Mouse (Mus musculus) right cerebral cortex, postnatal 14 days (tissue): Measurements from ENCODE around the gene Cish.
A peak's percentile ranks its signal among the peaks of the same experiment; 100 is the strongest.

Experiments
- DNase-seq: peaks from one replicate; pipeline ENCODE4 v3.0.0; 2022

Cish gene

GRCm38 (mm10) chr9:107296016-107296040 lies at the start of gene Cish:
Gene Cish, plus strand, starts transcription at chr9:107296026.
- DNase-seq: no peak

- no peak for DNase-seq
These were observed 49.7 kb upstream of the Cish start for GRCm38 (mm10) chr9:107246170-107246569.

GRCm38 (mm10) chr9:107249154-107249553 lies 46.7 kb upstream of the Cish start:
- DNase-seq: no peak

- DNase-seq: no peak
These were observed 45.1 kb upstream of the Cish start for GRCm38 (mm10) chr9:107250416-107251337.

- DNase-seq: peak; percentile 87
These were observed 43.7 kb upstream of the Cish start for GRCm38 (mm10) chr9:107252164-107252563.

- DNase-seq: peak; percentile 73
These were observed 41.4 kb upstream of the Cish start for GRCm38 (mm10) chr9:107254476-107254875.

GRCm38 (mm10) chr9:107254925-107255324 lies 40.9 kb upstream of the Cish start:
- no peak for DNase-seq

- DNase-seq: no peak
These were observed 40.2 kb upstream of the Cish start for GRCm38 (mm10) chr9:107255596-107255995.

GRCm38 (mm10) chr9:107259571-107259970 lies 36.3 kb upstream of the Cish start:
- DNase-seq: peak; percentile 59

GRCm38 (mm10) chr9:107260429-107260828 lies 35.4 kb upstream of the Cish start:
- DNase-seq: no peak

- no peak for DNase-seq
These were observed 35.0 kb upstream of the Cish start for GRCm38 (mm10) chr9:107260836-107261235.

GRCm38 (mm10) chr9:107261792-107262191 lies 34.0 kb upstream of the Cish start:
- DNase-seq: no peak

GRCm38 (mm10) chr9:107262375-107262774 lies 33.5 kb upstream of the Cish start:
- DNase-seq: no peak

- DNase-seq: no peak
These were observed 31.9 kb upstream of the Cish start for GRCm38 (mm10) chr9:107263912-107264311.

- DNase-seq: no peak
These were observed 31.1 kb upstream of the Cish start for GRCm38 (mm10) chr9:107264731-107265130.

- DNase-seq: no peak
These were observed 28.8 kb upstream of the Cish start for GRCm38 (mm10) chr9:107267028-107267427.

- DNase-seq: no peak
These were observed 28.0 kb upstream of the Cish start for GRCm38 (mm10) chr9:107267721-107268402.

- no peak for DNase-seq
These were observed 26.1 kb upstream of the Cish start for GRCm38 (mm10) chr9:107269772-107270171.

- DNase-seq: no peak
These were observed 24.5 kb upstream of the Cish start for GRCm38 (mm10) chr9:107271177-107271938.

- DNase-seq: no peak
These were observed 23.5 kb upstream of the Cish start for GRCm38 (mm10) chr9:107272284-107272683.

GRCm38 (mm10) chr9:107273184-107273583 lies 22.6 kb upstream of the Cish start:
- no peak for DNase-seq

- no peak for DNase-seq
These were observed 21.1 kb upstream of the Cish start for GRCm38 (mm10) chr9:107274751-107275150.

GRCm38 (mm10) chr9:107275710-107276109 lies 20.1 kb upstream of the Cish start:
- no peak for DNase-seq

GRCm38 (mm10) chr9:107277603-107278002 lies 18.2 kb upstream of the Cish start:
- DNase-seq: no peak
